Mouse (Mus musculus): ENCODE results near the gene Arhgef1. TPM values are rescaled to one million over a fixed set of nuclear protein-coding genes. Genes with fewer than 3 reads are reported as not detected.

Arhgef1 gene
- polyA plus RNA-seq, 1 experiment from 2014 or later, result 44.3 TPM

GRCm38 (mm10) chr7:24971261-24971971 lies 68.7 kb downstream of the Arhgef1 start:
- ATAC-seq (ENCODE audit: low read depth) (no peak), DNase-seq (peak; percentile 25)
- H3K4me3 ChIP-seq (replicated peaks), result peak overlapping the region; percentile 78
- H3K4me1 ChIP-seq (replicated peaks), result peaks cover 31% of the 10 kb centered on the region
- H3K27me3 ChIP-seq, result no peaks in the 10 kb centered on the region
- peak overlapping the region; percentile 88 for H3K27ac ChIP-seq
- WGBS (ENCODE audit: insufficient replicate concordance), result 6% methylated on average over 19 of the region's 19 CpGs
- 0 out of 2 replicates have a peak, but pooled peaks cover 8% of the 10 kb centered on the region for H3K36me3 ChIP-seq
- peak overlapping the region; percentile 92 for H3K4me2 ChIP-seq
- H3K9me3 ChIP-seq (replicated peaks), result no peaks in the 10 kb centered on the region
- H3K9ac ChIP-seq, result peak overlapping the region; percentile 80

DNA sequence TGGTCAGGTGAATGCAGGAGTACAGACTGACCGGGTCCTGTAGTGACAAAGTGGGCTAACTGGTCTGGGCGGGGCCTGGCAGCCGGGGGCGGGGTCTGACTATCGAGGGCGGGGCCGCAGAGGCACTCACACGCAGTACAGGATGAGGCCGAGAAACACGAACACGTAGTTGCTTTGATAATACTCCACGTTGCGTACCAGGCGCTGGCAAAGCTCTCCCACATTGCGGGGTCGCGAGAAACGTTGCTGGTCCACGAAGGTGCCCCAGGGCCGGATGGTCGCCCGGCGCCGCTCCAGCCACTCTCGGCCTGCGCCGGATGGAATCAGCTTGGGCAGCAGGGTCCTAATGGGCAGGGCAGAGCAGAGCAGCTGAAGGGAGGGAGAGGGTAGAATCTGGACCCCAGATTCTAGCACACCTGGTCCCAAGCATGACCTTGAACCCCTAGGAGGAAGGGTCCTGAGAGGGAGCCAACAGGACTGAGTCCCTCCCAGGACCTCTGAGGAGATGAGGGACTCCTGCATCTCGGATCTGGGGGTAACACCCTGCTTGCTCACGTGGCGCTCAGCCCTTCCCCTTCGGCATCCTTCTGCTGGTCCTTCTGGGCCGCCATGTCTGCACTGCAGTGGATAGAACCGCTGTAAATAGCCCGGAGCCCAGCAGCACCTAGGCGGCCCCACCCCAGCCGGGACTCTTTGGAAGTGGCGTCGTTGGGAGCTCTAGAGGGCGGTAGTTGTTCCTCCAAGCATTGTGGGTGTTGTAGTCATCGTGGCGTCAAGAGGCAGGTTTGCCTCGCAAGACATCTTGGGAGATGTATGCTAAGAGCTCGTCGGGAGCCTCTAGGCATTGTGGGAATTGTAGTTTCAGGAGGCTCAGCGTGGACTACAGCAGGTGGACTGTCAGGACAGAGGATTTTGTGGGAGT lies 69.5 kb downstream of the Arhgef1 start, which contains the start of gene Rabac1:
Gene Rabac1 (minus strand): TSS at position 783 of the 922 bp plus-strand sequence.
- Histone ChIP-seq H3K27me3 (no peaks in the 10 kb centered on the region), H3K9me3 (replicated peaks) (no peaks in the 10 kb centered on the region), H3K4me1 (replicated peaks) (peaks cover 31% of the 10 kb centered on the region), H3K36me3 (0 out of 2 replicates have a peak, but pooled peaks cover 8% of the 10 kb centered on the region), H3K27ac (peak within 1 kb of the TSS; percentile 88), H3K4me3 (replicated peaks) (peak within 1 kb of the TSS; percentile 78), H3K9ac (peak within 1 kb of the TSS; percentile 80), H3K4me2 (peak within 1 kb of the TSS; percentile 92)
- DNase-seq, result peak; percentile 88
- peak; percentile 92 for ATAC-seq (ENCODE audit: low read depth)
- under 1% methylated on average over 45 of the region's 45 CpGs for WGBS (ENCODE audit: insufficient replicate concordance)

DNA sequence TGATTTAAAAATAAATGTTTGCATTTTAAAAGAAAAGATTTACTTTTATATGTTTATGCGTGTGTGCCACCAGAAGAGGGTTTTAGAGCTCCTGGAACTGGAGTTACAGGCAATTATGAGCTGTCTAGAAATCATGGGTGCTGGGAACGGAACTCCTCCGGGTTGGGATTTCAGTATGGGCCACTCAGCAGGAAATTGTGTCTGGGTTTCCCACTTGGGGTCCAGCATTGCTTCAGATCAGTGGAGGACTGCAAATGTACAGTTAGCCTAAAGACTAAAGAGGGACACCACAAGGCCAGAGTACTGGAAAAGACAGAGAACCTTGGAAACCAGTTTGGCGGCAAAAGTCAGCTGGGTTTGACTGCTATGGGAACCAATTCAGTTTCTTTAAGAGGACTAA lies 70.5 kb downstream of the Arhgef1 start:
- Histone ChIP-seq H3K36me3 (0 out of 2 replicates have a peak, but pooled peaks cover 8% of the 10 kb centered on the region), H3K4me3 (replicated peaks) (peak overlapping the region; percentile 78; the same call in 1 of the 2 replicates), H3K4me2 (peak overlapping the region; percentile 92), H3K27ac (no peak overlapping the region), H3K27me3 (no peaks in the 10 kb centered on the region), H3K9ac (no peak overlapping the region), H3K4me1 (replicated peaks) (peaks cover 31% of the 10 kb centered on the region), H3K9me3 (replicated peaks) (no peaks in the 10 kb centered on the region)
- DNase-seq, result no peak
- WGBS (ENCODE audit: insufficient replicate concordance), result 75% methylated on average over 4 of the region's 4 CpGs
- ATAC-seq (ENCODE audit: low read depth), result no peak

DNA sequence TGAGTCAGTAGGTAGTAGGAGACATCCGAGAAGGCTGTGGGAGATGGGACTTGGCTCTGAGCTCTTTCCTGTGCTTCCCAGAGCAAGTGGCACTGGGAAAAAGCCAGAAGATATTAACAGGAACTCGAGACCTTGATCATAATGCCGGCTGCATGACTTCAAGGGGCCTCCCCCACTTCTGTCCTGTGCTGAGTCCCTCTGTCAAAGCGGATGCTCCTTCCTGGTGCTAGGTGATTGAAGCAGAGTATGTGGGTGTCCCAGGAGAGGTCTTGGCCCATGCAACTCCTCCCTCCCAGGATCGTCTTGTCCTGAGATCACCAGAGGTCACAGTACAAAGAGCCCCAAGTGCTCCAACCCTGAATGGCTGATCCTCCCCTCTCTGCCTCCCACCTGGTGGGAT lies 71.2 kb downstream of the Arhgef1 start:
- Histone ChIP-seq H3K27me3 (no peaks in the 10 kb centered on the region), H3K4me1 (replicated peaks) (peaks cover 31% of the 10 kb centered on the region), H3K4me3 (replicated peaks) (no peak overlapping the region), H3K9me3 (replicated peaks) (no peaks in the 10 kb centered on the region), H3K9ac (no peak overlapping the region), H3K27ac (no peak overlapping the region), H3K36me3 (0 out of 2 replicates have a peak, but pooled peaks cover 8% of the 10 kb centered on the region), H3K4me2 (no peak overlapping the region)
- ATAC-seq (ENCODE audit: low read depth), result no peak
- WGBS (ENCODE audit: insufficient replicate concordance), result 69% methylated on average over 5 of the region's 5 CpGs
- DNase-seq, result no peak

- no peak overlapping the region for H3K27ac ChIP-seq
- WGBS (ENCODE audit: insufficient replicate concordance), result 16% methylated on average over 9 of the region's 9 CpGs
- no peaks in the 10 kb centered on the region for H3K9me3 ChIP-seq (replicated peaks)
- 0 out of 2 replicates have a peak, but pooled peaks cover 5% of the 10 kb centered on the region for H3K36me3 ChIP-seq
- ATAC-seq (ENCODE audit: low read depth) (no peak), DNase-seq (peak; percentile 13)
- H3K4me3 ChIP-seq (replicated peaks), result no peak overlapping the region
- peaks cover 31% of the 10 kb centered on the region for H3K4me1 ChIP-seq (replicated peaks)
- no peak overlapping the region for H3K9ac ChIP-seq
- H3K27me3 ChIP-seq, result no peaks in the 10 kb centered on the region
- H3K4me2 ChIP-seq, result 0 out of 2 replicates have a peak overlapping the region, but pooled peaks have one; percentile 14
Observed at GRCm38 (mm10) chr7:24974893-24975595, 72.3 kb downstream of the Arhgef1 start.

Small RNA genes within 50 kb of the gene (microRNA-seq; reads per million reads assigned to microRNA genes)
- gene Mir7046, result not detected

Other genes starting within 250 kb of the Arhgef1 start
- not detected in 2 replicates for gene Tex101, start 226.2 kb upstream of the Arhgef1 start, polyA plus RNA-seq (2015; fragmentation: Nextera tagmentation; extraction: Ambion mirVana)
- not detected in 2 replicates for gene BC049730, start 193.7 kb upstream of the Arhgef1 start, polyA plus RNA-seq (2015; fragmentation: Nextera tagmentation; extraction: Ambion mirVana)
- gene Gm4763, start 176.0 kb upstream of the Arhgef1 start, polyA plus RNA-seq (2015; fragmentation: Nextera tagmentation; extraction: Ambion mirVana), result not detected in 2 replicates
- 0.71 and 1.0 TPM in 2 replicates for gene Cd177, start 142.6 kb upstream of the Arhgef1 start, polyA plus RNA-seq (2015; fragmentation: Nextera tagmentation; extraction: Ambion mirVana)
- gene Ceacam10, start 125.7 kb upstream of the Arhgef1 start, polyA plus RNA-seq (2015; fragmentation: Nextera tagmentation; extraction: Ambion mirVana), result 0.32 and 0.59 TPM in 2 replicates
- gene Gm9844, start 40.7 kb upstream of the Arhgef1 start, polyA plus RNA-seq (2015; fragmentation: Nextera tagmentation; extraction: Ambion mirVana), result 1.9 and 2.5 TPM in 2 replicates
- not detected in 2 replicates for gene Lypd4, start 33.0 kb upstream of the Arhgef1 start, polyA plus RNA-seq (2015; fragmentation: Nextera tagmentation; extraction: Ambion mirVana)
- not detected in 2 replicates for gene Dmrtc2, start 32.9 kb upstream of the Arhgef1 start, polyA plus RNA-seq (2015; fragmentation: Nextera tagmentation; extraction: Ambion mirVana)
- 1,483 and 1,612 TPM in 2 replicates for gene Rps19, start 18.5 kb upstream of the Arhgef1 start, polyA plus RNA-seq (2015; fragmentation: Nextera tagmentation; extraction: Ambion mirVana)
- 0.51 and 0.61 TPM in 2 replicates for gene Cd79a, start 5.5 kb upstream of the Arhgef1 start, polyA plus RNA-seq (2015; fragmentation: Nextera tagmentation; extraction: Ambion mirVana)
- gene Gm4881, start 41.6 kb downstream of the Arhgef1 start, polyA plus RNA-seq (2015; fragmentation: Nextera tagmentation; extraction: Ambion mirVana), result not detected in 2 replicates
- 56.4 and 59.5 TPM in 2 replicates for gene Rabac1, start 69.8 kb downstream of the Arhgef1 start, polyA plus RNA-seq (2015; fragmentation: Nextera tagmentation; extraction: Ambion mirVana)
- 0.82 and 0.87 TPM in 2 replicates for gene Atp1a3, start 103.0 kb downstream of the Arhgef1 start, polyA plus RNA-seq (2015; fragmentation: Nextera tagmentation; extraction: Ambion mirVana)
- gene Grik5, start 169.4 kb downstream of the Arhgef1 start, polyA plus RNA-seq (2015; fragmentation: Nextera tagmentation; extraction: Ambion mirVana), result 0.86 and 1.0 TPM in 2 replicates
- 9.7 and 11.1 TPM in 2 replicates for gene Zfp574, start 169.7 kb downstream of the Arhgef1 start, polyA plus RNA-seq (2015; fragmentation: Nextera tagmentation; extraction: Ambion mirVana)

Data from liver, embryonic 13.5 days (tissue).